Mouse (Mus musculus): ENCODE data around the gene Trim30a. TPM values are rescaled to one million over a fixed set of nuclear protein-coding genes. Genes with fewer than 3 reads are reported as not detected.

Trim30a gene
- polyA plus RNA-seq (2014; fragmentation: Illumina TruSeq; extraction: RNeasy Lipid Tissue Mini Kit (QIAGEN cat#74804); ENCODE audit: low replicate concordance): 56.4 TPM

DNA sequence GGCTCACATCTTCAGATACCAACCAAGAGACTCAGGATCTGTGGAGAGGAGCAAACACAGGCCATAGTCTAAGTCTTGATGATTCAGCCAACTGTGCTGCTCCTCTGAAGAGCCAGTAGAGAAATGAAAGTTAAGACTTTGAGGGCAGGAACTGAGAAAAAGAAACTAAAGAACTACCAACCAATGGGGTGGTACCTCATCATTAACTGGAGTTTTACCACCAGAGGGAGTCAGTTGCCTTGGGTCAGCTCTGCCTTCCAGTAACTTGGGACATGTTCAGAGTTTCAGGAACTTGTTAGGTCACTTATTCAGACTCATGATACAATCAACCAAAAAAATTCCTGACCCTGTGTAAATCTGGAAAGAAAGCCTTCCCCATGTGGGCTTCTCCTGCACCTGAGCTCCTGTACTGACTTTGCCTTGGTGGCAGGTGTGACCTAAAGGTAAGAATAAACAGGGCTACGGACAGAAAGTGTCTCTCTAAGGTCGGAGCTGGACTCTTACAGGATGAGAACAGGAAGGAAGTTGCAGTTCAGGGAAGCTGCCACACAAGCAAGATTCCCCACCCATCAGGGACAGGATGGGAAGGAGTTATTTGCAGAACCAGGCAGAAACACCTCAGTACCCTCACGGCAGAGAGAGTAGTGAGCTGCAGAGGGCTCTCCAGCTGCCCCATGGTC, at the start of gene Trim30a:
Gene Trim30a, minus strand, starts transcription at position 129 of the 680 bp plus-strand sequence.

DNA sequence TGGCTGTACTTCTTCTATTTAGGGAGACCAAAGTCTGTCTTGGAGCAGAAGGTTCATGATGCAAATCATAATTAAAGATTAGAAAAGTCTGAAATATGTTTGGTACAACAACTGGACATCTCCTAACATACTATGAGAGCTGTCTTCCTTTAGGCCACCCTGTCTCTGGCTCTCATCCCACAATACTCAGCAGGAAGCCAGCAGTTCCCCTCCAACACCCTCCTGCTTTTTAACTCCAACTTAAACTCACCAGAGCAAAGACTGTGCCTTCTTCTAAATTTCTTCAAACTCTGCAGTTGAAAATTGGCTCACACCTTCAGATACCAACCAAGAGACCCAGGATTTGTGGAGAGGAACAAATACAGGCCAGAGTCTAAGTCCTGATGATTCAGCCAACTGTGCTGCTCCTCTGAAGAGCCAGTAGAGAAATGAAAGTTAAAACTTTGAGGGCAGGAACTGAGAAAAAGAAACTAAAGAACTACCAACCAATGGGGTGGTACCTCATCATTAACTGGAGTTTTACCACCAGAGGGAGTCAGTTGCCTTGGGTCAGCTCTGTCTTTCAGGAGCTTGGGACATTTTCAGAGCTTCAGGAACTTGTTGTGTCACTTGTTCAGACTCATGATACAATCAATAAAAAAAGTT, 42.5 kb upstream of the Trim30a start, which contains the start of gene Trim30d:
Gene Trim30d, minus strand, starts transcription at position 429 of the 645 bp plus-strand sequence.

DNA sequence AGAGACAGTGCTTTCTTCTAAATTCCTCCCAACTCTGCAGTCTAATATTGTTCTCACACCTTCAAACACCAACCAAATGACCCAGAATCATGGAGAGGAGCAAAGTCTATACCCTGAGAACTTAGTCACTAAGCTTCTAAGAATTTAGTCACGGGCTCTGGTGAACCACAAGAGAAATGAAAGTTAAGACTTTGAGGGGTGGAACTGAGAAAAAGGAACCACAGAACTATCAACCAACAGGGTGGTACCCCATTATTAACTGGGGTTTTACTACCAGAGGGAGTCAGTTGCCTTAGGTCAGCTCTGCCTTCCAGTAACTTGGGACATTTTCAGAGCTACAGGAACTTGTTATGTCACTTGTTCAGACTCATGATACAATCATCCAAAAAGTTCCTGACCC, 64.3 kb downstream of the Trim30a start, which contains the start of gene Trim30c:
Gene Trim30c, minus strand, starts transcription at position 140 of the 400 bp plus-strand sequence.

DNA sequence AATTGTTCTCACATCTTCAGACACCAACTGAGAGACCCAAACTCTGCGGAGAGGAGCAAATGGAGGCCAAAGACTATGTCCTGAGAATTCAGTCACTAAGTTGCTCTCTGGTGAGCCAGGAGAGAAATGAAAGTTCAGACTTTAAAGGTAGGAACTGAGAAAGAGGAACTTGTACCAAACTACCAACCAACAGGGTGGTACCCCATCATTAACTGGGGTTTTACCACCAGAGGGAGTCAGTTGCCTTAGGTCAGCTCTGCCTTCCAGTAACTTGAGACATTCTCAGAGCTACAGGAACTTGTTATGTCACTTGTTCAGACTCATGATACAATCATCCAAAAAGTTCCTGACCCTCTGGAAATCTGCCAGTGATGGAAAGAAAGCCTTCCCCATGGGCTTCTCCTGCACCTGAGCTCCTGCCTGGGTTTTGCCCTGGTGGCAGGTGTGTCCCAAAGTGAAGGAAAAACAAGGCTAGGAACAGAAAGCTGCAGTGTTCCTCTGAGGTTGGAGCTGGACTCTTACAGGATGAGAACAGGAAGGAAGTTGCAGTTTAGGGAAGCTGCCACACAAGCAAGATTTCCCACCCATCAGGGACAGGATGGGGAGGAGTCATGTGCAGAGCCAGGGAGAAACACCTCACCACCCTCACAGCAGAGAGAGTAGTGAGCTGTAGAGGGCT, 95.1 kb downstream of the Trim30a start, which contains the start of gene Trim30b:
Gene Trim30b, minus strand, starts transcription at position 149 of the 679 bp plus-strand sequence.

Other genes starting within 250 kb of the Trim30a start
- gene Trim6, start 246.4 kb downstream of the Trim30a start, polyA plus RNA-seq (2014; fragmentation: Illumina TruSeq; extraction: RNeasy Lipid Tissue Mini Kit (QIAGEN cat#74804); ENCODE audit: low replicate concordance): 2.7 TPM
- gene Trim34a, start 220.7 kb downstream of the Trim30a start, polyA plus RNA-seq (2014; fragmentation: Illumina TruSeq; extraction: RNeasy Lipid Tissue Mini Kit (QIAGEN cat#74804); ENCODE audit: low replicate concordance): 39.9 TPM
- 27.1 TPM for gene Trim5, start 177.1 kb downstream of the Trim30a start, polyA plus RNA-seq (2014; fragmentation: Illumina TruSeq; extraction: RNeasy Lipid Tissue Mini Kit (QIAGEN cat#74804); ENCODE audit: low replicate concordance)
- gene Trim12a, start 149.7 kb downstream of the Trim30a start, polyA plus RNA-seq (2014; fragmentation: Illumina TruSeq; extraction: RNeasy Lipid Tissue Mini Kit (QIAGEN cat#74804); ENCODE audit: low replicate concordance): 70.7 TPM
- not detected for gene Trim34b, start 135.7 kb downstream of the Trim30a start, polyA plus RNA-seq (2014; fragmentation: Illumina TruSeq; extraction: RNeasy Lipid Tissue Mini Kit (QIAGEN cat#74804); ENCODE audit: low replicate concordance)
- 86.4 TPM for gene Trim12c, start 111.8 kb downstream of the Trim30a start, polyA plus RNA-seq (2014; fragmentation: Illumina TruSeq; extraction: RNeasy Lipid Tissue Mini Kit (QIAGEN cat#74804); ENCODE audit: low replicate concordance)
- 1.3 TPM for gene Trim30b, start 95.3 kb downstream of the Trim30a start, polyA plus RNA-seq (2014; fragmentation: Illumina TruSeq; extraction: RNeasy Lipid Tissue Mini Kit (QIAGEN cat#74804); ENCODE audit: low replicate concordance)
- 1.4 TPM for gene Trim30c, start 64.4 kb downstream of the Trim30a start, polyA plus RNA-seq (2014; fragmentation: Illumina TruSeq; extraction: RNeasy Lipid Tissue Mini Kit (QIAGEN cat#74804); ENCODE audit: low replicate concordance)
- 390 TPM for gene Trim30d, start 42.7 kb upstream of the Trim30a start, polyA plus RNA-seq (2014; fragmentation: Illumina TruSeq; extraction: RNeasy Lipid Tissue Mini Kit (QIAGEN cat#74804); ENCODE audit: low replicate concordance)
- gene Olfr651, start 84.9 kb upstream of the Trim30a start, polyA plus RNA-seq (2014; fragmentation: Illumina TruSeq; extraction: RNeasy Lipid Tissue Mini Kit (QIAGEN cat#74804); ENCODE audit: low replicate concordance): not detected
- not detected for gene Olfr652, start 95.7 kb upstream of the Trim30a start, polyA plus RNA-seq (2014; fragmentation: Illumina TruSeq; extraction: RNeasy Lipid Tissue Mini Kit (QIAGEN cat#74804); ENCODE audit: low replicate concordance)
- gene Olfr653, start 112.1 kb upstream of the Trim30a start, polyA plus RNA-seq (2014; fragmentation: Illumina TruSeq; extraction: RNeasy Lipid Tissue Mini Kit (QIAGEN cat#74804); ENCODE audit: low replicate concordance): not detected
- gene Olfr654, start 121.8 kb upstream of the Trim30a start, polyA plus RNA-seq (2014; fragmentation: Illumina TruSeq; extraction: RNeasy Lipid Tissue Mini Kit (QIAGEN cat#74804); ENCODE audit: low replicate concordance): not detected
- not detected for gene Olfr655, start 136.6 kb upstream of the Trim30a start, polyA plus RNA-seq (2014; fragmentation: Illumina TruSeq; extraction: RNeasy Lipid Tissue Mini Kit (QIAGEN cat#74804); ENCODE audit: low replicate concordance)
- gene Olfr656, start 148.8 kb upstream of the Trim30a start, polyA plus RNA-seq (2014; fragmentation: Illumina TruSeq; extraction: RNeasy Lipid Tissue Mini Kit (QIAGEN cat#74804); ENCODE audit: low replicate concordance): not detected
- not detected for gene Olfr657, start 159.6 kb upstream of the Trim30a start, polyA plus RNA-seq (2014; fragmentation: Illumina TruSeq; extraction: RNeasy Lipid Tissue Mini Kit (QIAGEN cat#74804); ENCODE audit: low replicate concordance)
- gene Olfr658, start 182.1 kb upstream of the Trim30a start, polyA plus RNA-seq (2014; fragmentation: Illumina TruSeq; extraction: RNeasy Lipid Tissue Mini Kit (QIAGEN cat#74804); ENCODE audit: low replicate concordance): 0.15 TPM
- gene Olfr659, start 201.6 kb upstream of the Trim30a start, polyA plus RNA-seq (2014; fragmentation: Illumina TruSeq; extraction: RNeasy Lipid Tissue Mini Kit (QIAGEN cat#74804); ENCODE audit: low replicate concordance): not detected
- not detected for gene Olfr661, start 221.3 kb upstream of the Trim30a start, polyA plus RNA-seq (2014; fragmentation: Illumina TruSeq; extraction: RNeasy Lipid Tissue Mini Kit (QIAGEN cat#74804); ENCODE audit: low replicate concordance)